In genomic region chr9:56636214-56636613, GRCm38 (mm10) we compare ENCODE assay signal across 8 mouse cellular contexts.
DNase-seq lines count a peak whose midpoint lies in the region; ATAC-seq and TF ChIP-seq lines count a peak whose summit lies in the region.

No protein-coding gene starts in this region.

- peak overlapping the region; percentile 72 for H3K4me2 ChIP-seq in hindbrain, embryonic 13.5 days

- no peaks in the 10 kb centered on the region for H3K36me3 ChIP-seq in hindbrain, embryonic 13.5 days

- H3K9ac ChIP-seq in hindbrain, embryonic 13.5 days = peak overlapping the region; percentile 99

- H3K4me1 ChIP-seq in hindbrain, embryonic 13.5 days (replicated peaks) = peaks cover 63% of the 10 kb centered on the region

- no peak for TF ChIP-seq CTCF in Patski (IDR thresholded peaks at IDR 0.05)

- CTCF ChIA-PET in Patski (lab: Charles Lee) = interaction anchor here (0.9 to 1.9 kb wide), 6 partner anchors 11 to 188 kb away, joined by 3 to 6 read pairs (median 5); no protein-coding TSS in a partner anchor

- peak overlapping the region; percentile 97 for H3K27ac ChIP-seq in hindbrain, embryonic 13.5 days

- peak overlapping the region; percentile 84 for H3K4me3 ChIP-seq in hindbrain, embryonic 13.5 days

- peaks cover 84% of the 10 kb centered on the region for H3K27me3 ChIP-seq in Patski
- H3K27me3 ChIP-seq in hindbrain, embryonic 13.5 days = peaks cover 49% of the 10 kb centered on the region

- POLR2A ChIA-PET in Patski (lab: Charles Lee) = no interaction called here

- DNase-seq in Patski (ENCODE audit: low read depth, low spot score) = peak; percentile 25
- peak; percentile 97 to 98 for DNase-seq in cerebellum, postnatal 10 days
- peak; percentile 85 to 93 for DNase-seq in frontal cortex, postnatal 14 days (ENCODE audit: low spot score in 2 of 2)
- DNase-seq in layer of hippocampus, postnatal 25 days (ENCODE audit: extremely low spot score in 1 of 2, low spot score in 1 of 2) = peak; percentile 88 to 93
- DNase-seq in lung, postnatal 14 days = peak; percentile 90
- peak; percentile 98 for DNase-seq in retina, embryonic 14.5 days (ENCODE audit: low spot score)
- DNase-seq in thymus, postnatal 36 days = peak; percentile 70 to 78

- 0% methylated on average over 10 of the region's 10 CpGs for WGBS in hindbrain, embryonic 13.5 days

- ATAC-seq in Patski = peak; percentile 48
- peak; percentile 55 for ATAC-seq in hindbrain, embryonic 13.5 days (ENCODE audit: low FRiP score)

- in situ Hi-C loops in Patski (cut with MboI; ENCODE audit: low pct_unique_long_range_greater_than_20kb) = loop anchor here (5.0 kb wide), 1 partner anchor 251 kb away; no protein-coding TSS in a partner anchor

- H3K9me3 ChIP-seq in hindbrain, embryonic 13.5 days = no peaks in the 10 kb centered on the region

Comparison
In these comparisons a context has a peak if more than half of its experiments do, and no peak if none do; other contexts are left out.
1. Peak in every context shown above with its lines: DNase-seq, ATAC-seq, H3K4me3 ChIP-seq and H3K27ac ChIP-seq.
2. DNase-seq: peak in every context shown above with its lines; median percentile 98 in retina, embryonic 14.5 days; 98 in cerebellum, postnatal 10 days; 90 in layer of hippocampus, postnatal 25 days; 90 in lung, postnatal 14 days; 89 in frontal cortex, postnatal 14 days; 74 in thymus, postnatal 36 days; 25 in Patski.